Mouse (Mus musculus): ENCODE measurements around the gene Atp4b. TPM values are rescaled to one million over a fixed set of nuclear protein-coding genes. Genes with fewer than 3 reads are reported as not detected.
"Not testable (repeated sequence)": the region's sequence is repeated elsewhere in the genome, so short reads cannot be mapped to it uniquely, and the experiment has no call there.

The Atp4b gene
- polyA plus RNA-seq, 1 experiment, result not detected

- H3K4me1 ChIP-seq, result peaks cover 68% of the 10 kb centered on the region
- TF ChIP-seq FLI1 (IDR thresholded peaks at IDR 0.05; ENCODE audit: low read length) (no peak), GATA1 (IDR thresholded peaks at IDR 0.05; ENCODE audit: borderline replicate concordance, low read length) (no peak)
- H3K9me3 ChIP-seq, result peaks cover 4% of the 10 kb centered on the region; the same call in 1 of the 2 replicates
- no peaks in the 10 kb centered on the region for H3K27me3 ChIP-seq (replicated peaks)
- H3K36me3 ChIP-seq (replicated peaks; ENCODE audit: low read length), result peaks cover 40% of the 10 kb centered on the region
- peak overlapping the region; percentile 92 for H3K4me3 ChIP-seq (replicated peaks)
These were observed 57.6 kb downstream of the Atp4b start for GRCm38 (mm10) chr8:13338901-13339645.

GRCm38 (mm10) chr8:13338255-13338860, 58.3 kb downstream of the Atp4b start, which contains the start of gene Tfdp1:
Gene Tfdp1, plus strand, starts transcription at chr8:13338751.
- Histone ChIP-seq H3K4me1 (peaks cover 61% of the 10 kb centered on the region), H3K27me3 (replicated peaks) (no peaks in the 10 kb centered on the region), H3K4me3 (replicated peaks) (peak within 1 kb of the TSS; percentile 92), H3K36me3 (replicated peaks; ENCODE audit: low read length) (peaks cover 33% of the 10 kb centered on the region), H3K9me3 (peaks cover 4% of the 10 kb centered on the region; the same call in 1 of the 2 replicates)
- TF ChIP-seq FLI1 (IDR thresholded peaks at IDR 0.05; ENCODE audit: low read length), result no peak
- no peak for TF ChIP-seq GATA1 (IDR thresholded peaks at IDR 0.05; ENCODE audit: borderline replicate concordance, low read length)

GRCm38 (mm10) chr8:13337678-13338077, 58.9 kb downstream of the Atp4b start:
- TF ChIP-seq GATA1 (IDR thresholded peaks at IDR 0.05; ENCODE audit: borderline replicate concordance, low read length) (no peak), FLI1 (IDR thresholded peaks at IDR 0.05; ENCODE audit: low read length) (no peak)
- Histone ChIP-seq H3K36me3 (replicated peaks; ENCODE audit: low read length) (peaks cover 26% of the 10 kb centered on the region), H3K9me3 (peaks cover 4% of the 10 kb centered on the region; the same call in 1 of the 2 replicates), H3K4me1 (peaks cover 54% of the 10 kb centered on the region), H3K27me3 (replicated peaks) (peaks cover 4% of the 10 kb centered on the region), H3K4me3 (replicated peaks) (peak overlapping the region; percentile 92)

GRCm38 (mm10) chr8:13337245-13337644, 59.4 kb downstream of the Atp4b start:
- Histone ChIP-seq H3K4me1 (peaks cover 50% of the 10 kb centered on the region), H3K36me3 (replicated peaks; ENCODE audit: low read length) (peaks cover 22% of the 10 kb centered on the region), H3K4me3 (replicated peaks) (peak overlapping the region; percentile 23)
- not testable (repeated sequence) for H3K27me3 ChIP-seq (replicated peaks); H3K9me3 ChIP-seq

Other genes with a start within 250 kb of the Atp4b start
- gene Lamp1, start 237.7 kb downstream of the Atp4b start, polyA plus RNA-seq (2012; ENCODE audit: insufficient read depth, low replicate concordance), result 228 and 359 TPM in 2 replicates
- 16.8 and 26.7 TPM in 2 replicates for gene Grtp1, start 196.2 kb downstream of the Atp4b start, polyA plus RNA-seq (2012; ENCODE audit: insufficient read depth, low replicate concordance)
- gene Adprhl1, start 142.7 kb downstream of the Atp4b start, polyA plus RNA-seq (2012; ENCODE audit: insufficient read depth, low replicate concordance), result 0.11 TPM in 1 of 2 replicates, not detected in the other
- gene Dcun1d2, start 108.7 kb downstream of the Atp4b start, polyA plus RNA-seq (2012; ENCODE audit: insufficient read depth, low replicate concordance), result 0.61 and 3.9 TPM in 2 replicates
- 16.7 and 19.0 TPM in 2 replicates for gene Tmco3, start 108.6 kb downstream of the Atp4b start, polyA plus RNA-seq (2012; ENCODE audit: insufficient read depth, low replicate concordance)
- 2.3 and 11.5 TPM in 2 replicates for gene Tfdp1, start 58.1 kb downstream of the Atp4b start, polyA plus RNA-seq (2012; ENCODE audit: insufficient read depth, low replicate concordance)
- 0.11 TPM in 1 of 2 replicates, not detected in the other for gene Grk1, start 8.3 kb upstream of the Atp4b start, polyA plus RNA-seq (2012; ENCODE audit: insufficient read depth, low replicate concordance)
- not detected in 2 replicates for gene Tmem255b, start 38.4 kb upstream of the Atp4b start, polyA plus RNA-seq (2012; ENCODE audit: insufficient read depth, low replicate concordance)
- 1.3 TPM in 1 of 2 replicates, not detected in the other for gene Gas6, start 97.7 kb upstream of the Atp4b start, polyA plus RNA-seq (2012; ENCODE audit: insufficient read depth, low replicate concordance)
- gene 1700029H14Rik, start 165.6 kb upstream of the Atp4b start, polyA plus RNA-seq (2012; ENCODE audit: insufficient read depth, low replicate concordance), result 20.4 and 26.5 TPM in 2 replicates